Mouse (Mus musculus): ENCODE data around the gene Bmp8a. TPM values are rescaled to one million over a fixed set of nuclear protein-coding genes. Genes with fewer than 3 reads are reported as not detected.

Bmp8a gene
- 0.51 and 0.81 TPM in 2 replicates for polyA plus RNA-seq (2016; fragmentation: Nextera tagmentation; extraction: Ambion mirVana)

- H3K4me2 ChIP-seq, result peak within 1 kb of the TSS; percentile 88
- WGBS, result under 1% methylated on average over 65 of the region's 65 CpGs
- H3K9me3 ChIP-seq, result no peaks in the 10 kb centered on the region
- no peaks in the 10 kb centered on the region; the same call in 1 of the 2 replicates for H3K36me3 ChIP-seq
- peaks cover 58% of the 10 kb centered on the region for H3K27me3 ChIP-seq
- no peak within 1 kb of the TSS for H3K27ac ChIP-seq
- H3K4me3 ChIP-seq (replicated peaks), result peak within 1 kb of the TSS; percentile 53
- H3K4me1 ChIP-seq (replicated peaks), result peaks cover 15% of the 10 kb centered on the region
- peak; percentile 68 for ATAC-seq (ENCODE audit: insufficient number of reproducible peaks, insufficient read depth, low FRiP score, low TSS enrichment, low read depth)
- peak within 1 kb of the TSS; percentile 45 for H3K9ac ChIP-seq (replicated peaks)
These were observed at the start of gene Bmp8a for GRCm38 (mm10) chr4:123342642-123343470. Gene Bmp8a (minus strand): TSS chr4:123343252.

GRCm38 (mm10) chr4:123392187-123392586 is 49.1 kb upstream of the Bmp8a start:
- 98% methylated on average over 1 of the region's 1 CpGs for WGBS
- Histone ChIP-seq H3K4me1 (replicated peaks) (no peaks in the 10 kb centered on the region), H3K36me3 (peaks cover 96% of the 10 kb centered on the region), H3K9me3 (no peaks in the 10 kb centered on the region), H3K27ac (no peak overlapping the region), H3K4me3 (replicated peaks) (no peak overlapping the region), H3K4me2 (no peak overlapping the region), H3K27me3 (no peaks in the 10 kb centered on the region), H3K9ac (replicated peaks) (no peak overlapping the region)
- ATAC-seq (ENCODE audit: insufficient number of reproducible peaks, insufficient read depth, low FRiP score, low TSS enrichment, low read depth), result no peak

GRCm38 (mm10) chr4:123385028-123385427 is 42.0 kb upstream of the Bmp8a start:
- Histone ChIP-seq H3K4me2 (no peak overlapping the region), H3K4me1 (replicated peaks) (no peaks in the 10 kb centered on the region), H3K4me3 (replicated peaks) (no peak overlapping the region), H3K27me3 (no peaks in the 10 kb centered on the region), H3K9me3 (no peaks in the 10 kb centered on the region), H3K9ac (replicated peaks) (no peak overlapping the region), H3K36me3 (peaks cover 96% of the 10 kb centered on the region), H3K27ac (no peak overlapping the region)
- WGBS, result 56% methylated on average over 1 of the region's 1 CpGs
- no peak for ATAC-seq (ENCODE audit: insufficient number of reproducible peaks, insufficient read depth, low FRiP score, low TSS enrichment, low read depth)

GRCm38 (mm10) chr4:123383173-123383572 is 40.1 kb upstream of the Bmp8a start:
- H3K9ac ChIP-seq (replicated peaks), result no peak overlapping the region
- 92% methylated on average over 7 of the region's 7 CpGs for WGBS
- H3K4me2 ChIP-seq, result no peak overlapping the region
- peaks cover 90% of the 10 kb centered on the region for H3K36me3 ChIP-seq
- H3K4me1 ChIP-seq (replicated peaks), result no peaks in the 10 kb centered on the region
- H3K27ac ChIP-seq, result no peak overlapping the region
- H3K9me3 ChIP-seq, result no peaks in the 10 kb centered on the region
- H3K27me3 ChIP-seq, result no peaks in the 10 kb centered on the region
- H3K4me3 ChIP-seq (replicated peaks), result no peak overlapping the region
- no peak for ATAC-seq (ENCODE audit: insufficient number of reproducible peaks, insufficient read depth, low FRiP score, low TSS enrichment, low read depth)

- Histone ChIP-seq H3K27me3 (no peaks in the 10 kb centered on the region), H3K9me3 (no peaks in the 10 kb centered on the region), H3K4me2 (no peak overlapping the region), H3K4me3 (replicated peaks) (no peak overlapping the region), H3K36me3 (peaks cover 89% of the 10 kb centered on the region), H3K27ac (no peak overlapping the region), H3K4me1 (replicated peaks) (no peaks in the 10 kb centered on the region), H3K9ac (replicated peaks) (no peak overlapping the region)
- ATAC-seq (ENCODE audit: insufficient number of reproducible peaks, insufficient read depth, low FRiP score, low TSS enrichment, low read depth), result no peak
- 91% methylated on average over 4 of the region's 4 CpGs for WGBS
These were observed 39.0 kb upstream of the Bmp8a start for GRCm38 (mm10) chr4:123382051-123382450.

- peaks cover 89% of the 10 kb centered on the region for H3K36me3 ChIP-seq
These were observed 38.5 kb upstream of the Bmp8a start for GRCm38 (mm10) chr4:123381598-123381997.

GRCm38 (mm10) chr4:123376031-123376430 is 33.0 kb upstream of the Bmp8a start:
- no peaks in the 10 kb centered on the region for H3K27me3 ChIP-seq
- H3K27ac ChIP-seq, result no peak overlapping the region
- 97% methylated on average over 3 of the region's 3 CpGs for WGBS
- no peak overlapping the region for H3K4me2 ChIP-seq
- H3K9me3 ChIP-seq, result no peaks in the 10 kb centered on the region
- H3K9ac ChIP-seq (replicated peaks), result no peak overlapping the region
- H3K36me3 ChIP-seq, result peaks cover 91% of the 10 kb centered on the region
- H3K4me3 ChIP-seq (replicated peaks), result no peak overlapping the region
- ATAC-seq (ENCODE audit: insufficient number of reproducible peaks, insufficient read depth, low FRiP score, low TSS enrichment, low read depth), result no peak
- H3K4me1 ChIP-seq (replicated peaks), result no peaks in the 10 kb centered on the region

More at GRCm38 (mm10) chr4:123381598-123381997, 38.5 kb upstream of the Bmp8a start:
- 84% methylated on average over 11 of the region's 11 CpGs for WGBS
- H3K27me3 ChIP-seq, result no peaks in the 10 kb centered on the region
- no peak overlapping the region for H3K4me2 ChIP-seq
- H3K27ac ChIP-seq, result no peak overlapping the region
- no peak overlapping the region for H3K9ac ChIP-seq (replicated peaks)
- ATAC-seq (ENCODE audit: insufficient number of reproducible peaks, insufficient read depth, low FRiP score, low TSS enrichment, low read depth), result no peak
- H3K4me3 ChIP-seq (replicated peaks), result no peak overlapping the region
- no peaks in the 10 kb centered on the region for H3K4me1 ChIP-seq (replicated peaks)
- H3K9me3 ChIP-seq, result no peaks in the 10 kb centered on the region

GRCm38 (mm10) chr4:123374316-123375008 is 31.4 kb upstream of the Bmp8a start:
- 93% methylated on average over 12 of the region's 12 CpGs for WGBS

GRCm38 (mm10) chr4:123363555-123363954 is 20.5 kb upstream of the Bmp8a start:
- ATAC-seq (ENCODE audit: insufficient number of reproducible peaks, insufficient read depth, low FRiP score, low TSS enrichment, low read depth), result no peak
- H3K4me3 ChIP-seq (replicated peaks), result no peak overlapping the region
- 97% methylated on average over 4 of the region's 4 CpGs for WGBS
- no peak overlapping the region for H3K27ac ChIP-seq
- H3K27me3 ChIP-seq, result no peaks in the 10 kb centered on the region
- no peaks in the 10 kb centered on the region for H3K4me1 ChIP-seq (replicated peaks)
- H3K9ac ChIP-seq (replicated peaks), result no peak overlapping the region
- peaks cover 91% of the 10 kb centered on the region for H3K36me3 ChIP-seq
- H3K9me3 ChIP-seq, result no peaks in the 10 kb centered on the region
- no peak overlapping the region for H3K4me2 ChIP-seq

More at GRCm38 (mm10) chr4:123374316-123375008, 31.4 kb upstream of the Bmp8a start:
- no peak for ATAC-seq (ENCODE audit: insufficient number of reproducible peaks, insufficient read depth, low FRiP score, low TSS enrichment, low read depth)
- H3K27me3 ChIP-seq, result no peaks in the 10 kb centered on the region
- no peaks in the 10 kb centered on the region for H3K4me1 ChIP-seq (replicated peaks)
- H3K4me3 ChIP-seq (replicated peaks), result no peak overlapping the region
- no peaks in the 10 kb centered on the region for H3K9me3 ChIP-seq
- no peak overlapping the region for H3K4me2 ChIP-seq
- H3K9ac ChIP-seq (replicated peaks), result no peak overlapping the region
- H3K27ac ChIP-seq, result no peak overlapping the region
- peaks cover 95% of the 10 kb centered on the region for H3K36me3 ChIP-seq

- no peak overlapping the region for H3K4me3 ChIP-seq (replicated peaks)
- H3K36me3 ChIP-seq, result peaks cover 88% of the 10 kb centered on the region
- WGBS, result 94% methylated on average over 12 of the region's 12 CpGs
- H3K27ac ChIP-seq, result no peak overlapping the region
- H3K4me1 ChIP-seq (replicated peaks), result no peaks in the 10 kb centered on the region
- H3K9me3 ChIP-seq, result no peaks in the 10 kb centered on the region
- H3K27me3 ChIP-seq, result no peaks in the 10 kb centered on the region
- no peak overlapping the region for H3K9ac ChIP-seq (replicated peaks)
- ATAC-seq (ENCODE audit: insufficient number of reproducible peaks, insufficient read depth, low FRiP score, low TSS enrichment, low read depth), result no peak
- no peak overlapping the region for H3K4me2 ChIP-seq
These were observed 17.7 kb upstream of the Bmp8a start for GRCm38 (mm10) chr4:123360771-123361170.

GRCm38 (mm10) chr4:123358613-123359012 is 15.6 kb upstream of the Bmp8a start:
- no peak overlapping the region for H3K9ac ChIP-seq (replicated peaks)
- no peaks in the 10 kb centered on the region for H3K4me1 ChIP-seq (replicated peaks)
- H3K36me3 ChIP-seq, result peaks cover 89% of the 10 kb centered on the region
- no peak overlapping the region for H3K27ac ChIP-seq
- no peak overlapping the region for H3K4me2 ChIP-seq
- H3K4me3 ChIP-seq (replicated peaks), result no peak overlapping the region
- no peaks in the 10 kb centered on the region for H3K27me3 ChIP-seq
- no peak for ATAC-seq (ENCODE audit: insufficient number of reproducible peaks, insufficient read depth, low FRiP score, low TSS enrichment, low read depth)
- H3K9me3 ChIP-seq, result no peaks in the 10 kb centered on the region
- 93% methylated on average over 7 of the region's 7 CpGs for WGBS
